Mouse (Mus musculus) erythroblast, embryonic 14.5 days (primary cell): ENCODE results near the gene Hcn2.

Source experiments
- GATA1 ChIP-seq: IDR thresholded peaks from 2 replicates; pipeline ENCODE4 v1.6.1; 2012; ENCODE audit warnings: low read length, inconsistent platforms, mixed read lengths
- TAL1 ChIP-seq: IDR thresholded peaks from 3 replicates; pipeline ENCODE4 v1.6.1; 2012; ENCODE audit warnings: low read length, inconsistent platforms, mixed read lengths

DNA sequence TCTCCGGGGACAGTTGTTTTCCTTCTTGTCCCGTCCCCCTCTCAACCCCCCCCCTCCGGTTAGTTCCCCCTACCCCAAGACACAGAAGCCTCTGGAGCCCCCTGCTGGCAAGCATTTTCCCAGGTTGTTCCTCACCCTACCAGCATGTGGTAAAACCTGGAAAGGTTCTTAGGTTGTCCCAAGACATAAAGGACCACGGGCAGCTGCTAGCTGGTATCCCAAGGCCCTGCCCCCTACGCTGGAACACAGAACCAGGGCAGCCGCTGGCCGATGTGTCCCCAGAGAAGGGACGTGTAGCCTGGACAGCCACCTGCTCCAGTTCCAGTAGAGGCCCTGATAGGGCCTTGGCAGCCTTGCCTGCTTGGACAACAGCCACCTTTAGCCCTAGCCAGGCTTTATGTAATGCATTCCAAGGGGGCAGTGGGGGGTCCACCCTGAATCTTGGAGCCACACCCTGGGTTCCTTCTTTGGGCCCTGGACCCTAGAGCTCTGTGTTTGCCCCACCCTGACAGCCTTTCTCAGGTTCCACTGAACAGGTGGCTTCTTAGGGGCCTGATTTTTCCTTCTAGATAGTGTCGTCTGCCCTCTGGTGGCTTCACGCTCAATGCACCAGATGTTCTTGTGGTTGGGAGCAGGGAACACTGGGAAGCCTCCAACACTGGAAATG lies 33.4 kb upstream of the Hcn2 start:
- TF ChIP-seq GATA1: no peak
- no peak for TF ChIP-seq TAL1
